Mouse (Mus musculus) spleen, adult 18-20 months (tissue): Measurements from ENCODE around the gene Ces4a.
A peak's percentile ranks its signal among the peaks of the same experiment; 100 is the strongest.
"Not testable (repeated sequence)": the region's sequence is repeated elsewhere in the genome, so short reads cannot be mapped to it uniquely, and the experiment has no call there.

Experiments used
- DNase-seq, 2 experiments: peaks; one replicate each; pipeline ENCODE4 v3.0.0; 2022; ENCODE audit warnings: mixed read lengths in 2 of 2

Gene Ces4a

DNA sequence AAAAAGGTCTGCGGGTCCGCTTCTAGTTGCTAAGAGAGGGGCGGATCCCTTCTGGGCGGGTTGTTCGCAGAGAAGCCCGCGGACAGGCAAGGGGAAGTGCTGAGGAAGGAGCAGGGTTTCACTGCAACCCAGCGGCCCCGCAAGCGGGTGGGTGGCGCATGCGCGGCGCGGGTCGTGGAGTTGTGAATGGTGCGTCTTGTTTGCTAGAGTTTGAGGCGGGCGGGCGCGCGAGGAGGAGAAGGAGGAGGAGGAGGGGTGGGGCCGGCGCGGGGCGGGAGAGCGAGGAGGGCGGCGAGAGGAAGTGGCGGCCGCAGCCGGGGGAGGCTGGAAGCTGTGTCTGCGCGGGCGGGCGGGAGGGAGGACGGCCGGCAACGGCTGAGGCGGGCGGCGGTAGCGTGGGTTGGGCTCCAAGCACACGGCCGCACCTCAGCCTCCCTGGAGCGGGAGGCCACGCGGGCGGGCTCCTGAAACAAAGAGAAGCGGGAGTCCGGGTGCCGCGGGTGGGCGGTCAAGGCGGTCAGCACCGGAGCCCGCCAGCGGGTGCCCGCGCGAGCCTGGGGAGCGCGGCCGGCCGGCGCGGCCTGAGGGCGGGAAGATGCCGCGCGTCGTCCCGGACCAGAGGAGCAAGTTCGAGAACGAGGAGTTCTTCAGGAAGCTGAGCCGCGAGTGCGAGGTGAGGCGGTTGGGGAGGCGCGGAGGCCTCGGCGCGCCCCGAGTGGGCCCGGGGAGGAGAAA is 38.9 kb downstream of the Ces4a start, which contains the start of gene Cbfb:
Gene Cbfb (plus strand): TSS at position 294 of the 735 bp plus-strand sequence.
- peak; percentile 95 to 98 for DNase-seq

DNA sequence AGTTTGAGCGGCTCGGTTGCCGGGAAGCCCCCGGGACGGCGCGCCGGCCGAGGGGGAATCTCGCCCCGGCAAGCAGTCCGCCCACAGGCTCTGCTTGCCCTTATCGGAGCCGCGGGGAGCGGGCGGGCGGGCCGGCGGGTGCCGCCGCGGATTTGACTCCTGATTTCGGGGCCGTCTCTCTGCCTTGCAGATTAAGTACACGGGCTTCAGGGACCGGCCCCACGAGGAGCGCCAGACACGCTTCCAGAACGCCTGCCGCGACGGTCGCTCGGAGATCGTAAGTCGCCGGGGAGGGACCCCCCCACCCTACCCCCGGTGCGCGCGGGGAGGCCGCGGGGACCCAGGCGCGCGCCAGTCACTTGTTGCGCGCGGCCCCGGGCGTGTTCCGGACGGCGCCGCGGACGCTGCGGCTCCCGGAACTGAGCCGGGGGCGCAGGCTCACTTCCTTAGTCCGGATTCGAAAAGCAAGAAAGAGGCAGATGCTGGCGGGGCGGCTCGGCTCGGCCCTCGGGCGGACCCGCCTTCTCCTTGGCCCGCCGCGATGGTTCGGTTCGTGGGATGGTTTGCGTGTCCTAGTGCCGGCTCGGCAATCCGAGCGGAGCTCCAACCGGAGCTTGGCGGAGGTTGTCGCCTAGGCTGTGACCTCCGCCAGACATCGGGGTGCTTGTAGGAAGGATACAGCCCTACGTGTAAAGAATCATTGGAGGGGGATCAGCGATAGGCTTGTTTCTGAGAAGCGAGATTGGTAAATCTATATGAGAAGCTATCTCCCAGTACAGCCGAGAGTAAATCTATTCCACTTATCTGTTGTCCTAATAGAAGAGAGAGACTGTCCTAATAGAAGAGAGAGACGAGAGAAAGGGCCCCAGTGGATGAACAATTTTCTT is 39.8 kb downstream of the Ces4a start:
- peak; percentile 64 to 75 for DNase-seq

GRCm38 (mm10) chr8:105172003-105172362 is 40.4 kb downstream of the Ces4a start:
- DNase-seq: no peak

DNA sequence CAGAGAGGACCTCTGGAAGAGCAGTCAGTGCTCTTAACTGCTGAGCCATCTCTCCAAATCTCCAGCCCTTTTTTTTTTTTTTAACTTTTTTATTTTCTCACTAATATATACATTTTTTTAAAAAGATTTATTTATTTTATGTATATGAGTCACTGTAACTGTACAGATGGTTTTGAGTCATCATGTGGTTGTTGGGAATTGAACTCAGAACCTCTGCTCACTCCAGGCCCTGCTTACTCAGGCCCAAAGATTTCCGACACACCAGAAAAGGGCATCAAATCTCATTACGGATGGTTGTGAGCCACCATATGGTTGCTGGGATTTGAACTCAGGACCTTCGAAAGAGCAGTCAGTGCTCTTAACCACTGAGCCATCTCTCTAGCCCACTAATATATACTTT is 43.7 kb downstream of the Ces4a start:
- not testable (repeated sequence) for DNase-seq

- no peak for DNase-seq
These were observed 46.7 kb downstream of the Ces4a start for GRCm38 (mm10) chr8:105178211-105178800.

GRCm38 (mm10) chr8:105182201-105182600 is 50.6 kb downstream of the Ces4a start:
- no peak for DNase-seq

GRCm38 (mm10) chr8:105186467-105187005 is 54.9 kb downstream of the Ces4a start:
- no peak for DNase-seq

DNA sequence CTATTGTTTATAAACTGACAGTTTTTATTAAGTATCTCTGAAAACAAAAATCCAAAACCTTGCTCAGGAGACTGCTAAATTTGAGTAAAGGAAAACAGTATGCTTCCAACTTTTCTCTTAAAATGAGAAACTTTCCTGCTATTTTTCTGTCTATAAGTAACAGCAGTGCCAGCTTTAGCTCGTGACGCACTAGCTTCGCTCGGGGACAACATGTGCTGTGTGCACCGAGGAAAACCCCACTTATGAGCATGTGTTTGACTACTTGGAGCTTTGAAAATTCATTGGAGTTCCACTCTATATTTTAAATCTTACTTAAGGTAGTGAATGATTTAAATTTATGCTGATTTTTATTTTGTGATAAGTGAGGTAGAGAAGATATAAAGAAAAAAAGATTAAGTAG is 60.6 kb downstream of the Ces4a start:
- DNase-seq: no peak
